In genomic region chr8:12730780-12731179, GRCm38 (mm10) we compare ENCODE assay signal across 9 mouse cellular contexts. TPM values are rescaled to one million over a fixed set of nuclear protein-coding genes. Genes with fewer than 3 reads are reported as not detected.
DNase-seq lines count a peak whose midpoint lies in the region; ATAC-seq and TF ChIP-seq lines count a peak whose summit lies in the region.
"Had no signal": no experiment of that assay in that cellular context is flagged by ENCODE, and none has a peak within 500 bp of the region (broad histone marks: within the 10 kb centered on the region; RNA-seq: fewer than 3 reads in every experiment).

No protein-coding gene starts in this region.

- H3K4me3 ChIP-seq in embryonic facial prominence, embryonic 11.5 days (ENCODE audit: low read depth, low read length) = no peak overlapping the region
- no peak overlapping the region for H3K4me3 ChIP-seq in hindbrain, postnatal 0 days (ENCODE audit: low read length)
- H3K4me3 ChIP-seq: erythroblast, embryonic 14.5 days; neural tube, embryonic 13.5 days had no signal

- no peaks in the 10 kb centered on the region for H3K36me3 ChIP-seq in embryonic facial prominence, embryonic 11.5 days (replicated peaks; ENCODE audit: control insufficient read depth, insufficient read depth, low read depth, low read length)
- H3K36me3 ChIP-seq in hindbrain, postnatal 0 days (ENCODE audit: insufficient read depth, low read length) = no peaks in the 10 kb centered on the region
- H3K36me3 ChIP-seq: neural tube, embryonic 13.5 days had no signal

- no peak overlapping the region for H3K27ac ChIP-seq in embryonic facial prominence, embryonic 11.5 days (replicated peaks; ENCODE audit: low read depth, low read length)
- no peak overlapping the region for H3K27ac ChIP-seq in hindbrain, postnatal 0 days
- H3K27ac ChIP-seq: neural tube, embryonic 13.5 days had no signal

- DNase-seq in right cerebral cortex, adult 18-20 months = peak; percentile 33
- DNase-seq in right cerebral cortex, postnatal 4 days = no peak
- DNase-seq in embryonic facial prominence, embryonic 11.5 days (ENCODE audit: low spot score) = peak; percentile 13
- DNase-seq in kidney, postnatal 4 days = peak; percentile 29 to 47
- DNase-seq in skeletal muscle tissue, adult 2 months (ENCODE audit: low read depth, low spot score) = peak; percentile 22
- DNase-seq in cerebellum, postnatal 25 days = no peak
- DNase-seq in hindbrain, postnatal 0 days (ENCODE audit: low spot score) = no peak

- H3K4me1 ChIP-seq in embryonic facial prominence, embryonic 11.5 days (ENCODE audit: control insufficient read depth, insufficient read depth, low read length) = no peaks in the 10 kb centered on the region
- H3K4me1 ChIP-seq in hindbrain, postnatal 0 days (ENCODE audit: insufficient read depth, low read length) = no peaks in the 10 kb centered on the region

- WGBS in embryonic facial prominence, embryonic 11.5 days = 63% methylated on average over 5 of the region's 5 CpGs
- WGBS in hindbrain, postnatal 0 days = 24% methylated on average over 5 of the region's 5 CpGs

- H3K27me3 ChIP-seq in embryonic facial prominence, embryonic 11.5 days (ENCODE audit: control insufficient read depth, insufficient read depth, low read length) = no peaks in the 10 kb centered on the region
- H3K27me3 ChIP-seq in hindbrain, postnatal 0 days (ENCODE audit: insufficient read depth, low read length) = no peaks in the 10 kb centered on the region
- H3K27me3 ChIP-seq: neural tube, embryonic 13.5 days had no signal

- H3K9ac ChIP-seq in embryonic facial prominence, embryonic 11.5 days (replicated peaks; ENCODE audit: low read length) = no peak overlapping the region
- H3K9ac ChIP-seq in hindbrain, postnatal 0 days (replicated peaks; ENCODE audit: low read length) = no peak overlapping the region
- H3K9ac ChIP-seq: neural tube, embryonic 13.5 days had no signal

- H3K4me2 ChIP-seq in embryonic facial prominence, embryonic 11.5 days (ENCODE audit: low read depth, low read length) = no peak overlapping the region
- H3K4me2 ChIP-seq in hindbrain, postnatal 0 days (ENCODE audit: low read depth, low read length) = no peak overlapping the region
- H3K4me2 ChIP-seq: neural tube, embryonic 13.5 days had no signal

- ATAC-seq in embryonic facial prominence, embryonic 11.5 days (replicated peaks; ENCODE audit: insufficient number of reproducible peaks, low FRiP score, low TSS enrichment, low read depth) = no peak
- ATAC-seq in hindbrain, postnatal 0 days = no peak

- H3K9me3 ChIP-seq in embryonic facial prominence, embryonic 11.5 days (replicated peaks; ENCODE audit: control insufficient read depth, low read length) = no peaks in the 10 kb centered on the region
- H3K9me3 ChIP-seq in hindbrain, postnatal 0 days (ENCODE audit: low read length) = no peaks in the 10 kb centered on the region
- H3K9me3 ChIP-seq: neural tube, embryonic 13.5 days had no signal

- no peak for TF ChIP-seq CTCF in hindbrain, postnatal 0 days (IDR thresholded peaks at IDR 0.05; ENCODE audit: low read depth)

RNA-seq across cellular contexts. Expression of gene Atp11a, which starts 26.0 kb away (rescaled TPM):
- 11.6 and 13.3 TPM in 2 replicates for polyA plus RNA-seq in embryonic facial prominence, embryonic 11.5 days (2014; fragmentation: Nextera tagmentation; extraction: Ambion mirVana)
- 35.2 and 48.8 TPM in 2 replicates for total RNA-seq in hindbrain, postnatal 0 days (2014; rRNA removed)
- polyA plus RNA-seq in hindbrain, postnatal 0 days (2015; fragmentation: Nextera tagmentation; extraction: Ambion mirVana) = 12.5 and 12.9 TPM in 2 replicates

RNA-seq across cellular contexts. Expression of gene Tubgcp3, which starts 58.7 kb away (rescaled TPM):
- 56.4 and 56.6 TPM in 2 replicates for polyA plus RNA-seq in embryonic facial prominence, embryonic 11.5 days (2014; fragmentation: Nextera tagmentation; extraction: Ambion mirVana)
- 40.0 and 99.7 TPM in 2 replicates for total RNA-seq in hindbrain, postnatal 0 days (2014; rRNA removed)
- polyA plus RNA-seq in hindbrain, postnatal 0 days (2015; fragmentation: Nextera tagmentation; extraction: Ambion mirVana) = 24.9 and 26.4 TPM in 2 replicates

Comparison
In these comparisons a context has a peak if more than half of its experiments do, and no peak if none do; other contexts are left out.
1. DNase-seq: peak in right cerebral cortex, adult 18-20 months (single experiment), embryonic facial prominence, embryonic 11.5 days (single experiment), kidney, postnatal 4 days (2 of 2) and skeletal muscle tissue, adult 2 months (single experiment); none in right cerebral cortex, postnatal 4 days (single experiment), cerebellum, postnatal 25 days (0 of 2) and hindbrain, postnatal 0 days (single experiment).